ENCODE assay signal across 13 mouse cellular contexts in the genomic region with DNA sequence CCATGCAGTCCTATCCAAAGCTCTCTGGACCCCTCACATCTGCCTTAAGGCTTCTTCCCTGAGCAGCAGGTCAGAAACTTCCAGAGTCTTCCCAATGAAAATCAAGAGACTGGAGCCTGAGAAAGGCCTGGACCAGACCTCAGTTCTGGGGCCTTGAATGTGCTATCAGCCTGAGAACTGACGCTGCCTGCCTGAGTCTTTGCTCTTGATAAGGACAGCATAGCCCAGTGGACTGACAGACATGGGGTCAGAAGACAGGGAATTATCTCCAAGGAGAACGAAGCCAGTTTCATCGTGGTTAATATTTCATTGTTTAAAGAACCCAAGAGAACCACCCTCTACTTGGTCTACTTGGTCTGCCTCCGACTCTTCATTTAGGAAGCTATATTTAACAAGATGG.
"Had no signal": no experiment of that assay in that cellular context is flagged by ENCODE, and none has a peak within 500 bp of the region (broad histone marks: within the 10 kb centered on the region; RNA-seq: fewer than 3 reads in every experiment).

No protein-coding gene starts in this region.

- H3K4me2 ChIP-seq: limb, embryonic 12.5 days; midbrain, embryonic 11.5 days; midbrain, embryonic 15.5 days; neural tube, embryonic 12.5 days had no signal

- H3K4me3 ChIP-seq: limb, embryonic 12.5 days; midbrain, embryonic 15.5 days; neural tube, embryonic 12.5 days had no signal

- H3K9me3 ChIP-seq: limb, embryonic 12.5 days; midbrain, embryonic 15.5 days; neural tube, embryonic 12.5 days had no signal

- H3K4me1 ChIP-seq: limb, embryonic 12.5 days; midbrain, embryonic 15.5 days; neural tube, embryonic 12.5 days had no signal

- H3K27me3 ChIP-seq: limb, embryonic 12.5 days; midbrain, embryonic 15.5 days; neural tube, embryonic 12.5 days had no signal

- ATAC-seq: lung, postnatal 0 days; midbrain, embryonic 15.5 days had no signal

- H3K27ac ChIP-seq: kidney, postnatal 0 days; limb, embryonic 12.5 days; midbrain, embryonic 15.5 days; neural tube, embryonic 12.5 days had no signal

- H3K9ac ChIP-seq: limb, embryonic 12.5 days; midbrain, embryonic 15.5 days; neural tube, embryonic 12.5 days had no signal

- DNase-seq: kidney, adult 9 months; layer of hippocampus, adult 9-11 months; layer of hippocampus, postnatal 36 days; lung, adult 2 months; lung, postnatal 36 days; thymus, adult 18-20 months; thymus, postnatal 14 days had no signal
